Mouse (Mus musculus): ENCODE results near the gene Commd3. TPM values are rescaled to one million over a fixed set of nuclear protein-coding genes. Genes with fewer than 3 reads are reported as not detected.

Gene Commd3
- polyA plus RNA-seq, 2 experiments = 36.2 to 101 TPM

DNA sequence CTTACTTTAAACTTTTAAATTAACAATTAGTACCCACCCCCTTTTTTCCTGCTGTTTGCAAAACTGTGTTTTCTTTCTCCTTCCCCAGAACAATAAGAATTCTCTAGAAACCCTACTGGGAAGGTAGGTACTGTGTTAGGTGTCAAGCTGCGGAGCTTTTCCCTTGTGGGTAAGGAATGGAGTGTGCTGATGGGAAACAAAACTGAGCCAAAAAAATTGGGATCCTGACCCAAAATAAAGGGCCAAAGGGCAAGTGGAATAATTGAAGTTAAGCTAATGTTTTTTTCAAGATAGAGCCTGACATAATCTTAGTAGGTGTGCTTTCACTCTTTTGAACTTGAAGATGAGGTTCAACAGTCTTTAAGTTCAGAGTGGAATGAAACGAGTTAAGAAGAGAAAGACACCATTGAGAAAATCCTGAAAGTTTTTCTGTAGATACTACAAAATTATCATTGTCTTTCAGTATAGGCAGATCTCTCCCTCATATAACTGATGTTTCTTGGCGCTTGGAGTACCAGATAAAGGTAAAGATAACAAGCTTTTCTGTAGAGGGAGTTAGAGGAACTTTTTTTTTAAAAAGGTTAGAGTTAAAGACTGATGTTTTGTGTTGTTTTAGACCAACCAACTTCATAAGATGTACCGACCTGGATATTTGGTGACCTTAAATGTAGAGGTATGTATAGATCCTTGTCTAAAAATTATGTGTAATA is 2.2 kb downstream of the Commd3 start:
- Histone ChIP-seq H3K36me3 (replicated peaks; ENCODE audit: control insufficient read depth, insufficient read depth, low read depth) (no peaks in the 10 kb centered on the region), H3K4me3 (ENCODE audit: insufficient read depth in 1 of 2, low read depth in 2 of 2, low read length in 2 of 2) (no peak overlapping the region), H3K4me1 (replicated peaks; ENCODE audit: control insufficient read depth in 2 of 2, insufficient read depth in 2 of 2, low read length in 1 of 2) (peaks cover 3 to 6% of the 10 kb centered on the region in 2 experiments; a peak in 2 of 4 replicates), H3K27me3 (ENCODE audit: control insufficient read depth, insufficient read depth, low read length) (peaks cover 46% of the 10 kb centered on the region), H3K9me3 (ENCODE audit: control insufficient read depth, low read length) (no peaks in the 10 kb centered on the region), H3K9ac (replicated peaks) (no peak overlapping the region), H3K4me2 (ENCODE audit: low read depth) (no peak overlapping the region), H3K27ac (no peak overlapping the region)
- ATAC-seq (ENCODE audit: insufficient read depth) (no peak), DNase-seq (ENCODE audit: low read depth in 3 of 3, low spot score in 3 of 3) (no peak)
- WGBS (ENCODE audit: insufficient replicate concordance) = 53% methylated on average over 4 of the region's 4 CpGs
- TF ChIP-seq EP300 (IDR thresholded peaks at IDR 0.05; ENCODE audit: low read depth) = no peak

- DNase-seq (ENCODE audit: low read depth in 3 of 3, low spot score in 3 of 3) = no peak
- H3K36me3 ChIP-seq (replicated peaks; ENCODE audit: control insufficient read depth, insufficient read depth, low read depth) = no peaks in the 10 kb centered on the region
- H3K9ac ChIP-seq (replicated peaks) = peak overlapping the region; percentile 68
These were observed 3.7 kb downstream of the Commd3 start for GRCm38 (mm10) chr2:18675681-18676456.

DNA sequence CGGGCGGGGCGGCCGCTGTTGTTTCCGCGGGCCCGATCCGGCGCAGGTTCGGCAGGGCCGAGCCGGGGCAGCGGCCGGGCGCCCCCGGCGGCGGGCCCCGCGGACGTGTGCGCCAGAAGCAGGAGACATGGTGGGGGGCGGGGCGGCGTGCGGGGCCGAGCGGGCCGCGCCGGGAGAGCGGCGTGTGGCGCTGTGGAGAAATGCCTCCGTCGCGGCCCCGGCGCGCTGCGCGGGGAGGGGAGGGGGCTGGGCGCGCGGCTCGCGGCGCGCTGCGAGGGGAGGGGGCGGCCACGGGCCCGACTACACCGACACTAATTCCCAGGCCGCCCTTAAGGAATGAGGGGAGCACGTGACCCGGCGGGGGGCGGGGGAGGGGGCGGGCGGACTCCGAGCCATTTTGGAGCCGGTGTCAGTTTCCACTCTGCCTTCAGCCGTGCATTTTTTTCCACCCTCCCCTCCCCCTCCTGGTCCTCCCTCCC is 4.3 kb downstream of the Commd3 start:
- DNase-seq (ENCODE audit: low read depth in 3 of 3, low spot score in 3 of 3) = peak in 2 of 3 experiments; percentile 24 to 35
- Histone ChIP-seq H3K9me3 (ENCODE audit: control insufficient read depth, low read length) (no peaks in the 10 kb centered on the region), H3K4me3 (ENCODE audit: insufficient read depth in 1 of 2, low read depth in 2 of 2, low read length in 2 of 2) (peak overlapping the region; percentile 48 to 59), H3K4me2 (ENCODE audit: low read depth) (peak overlapping the region; percentile 84), H3K27ac (no peak overlapping the region), H3K9ac (replicated peaks) (peak overlapping the region; percentile 68), H3K36me3 (replicated peaks; ENCODE audit: control insufficient read depth, insufficient read depth, low read depth) (no peaks in the 10 kb centered on the region), H3K27me3 (ENCODE audit: control insufficient read depth, insufficient read depth, low read length) (peaks cover 58% of the 10 kb centered on the region), H3K4me1 (replicated peaks; ENCODE audit: control insufficient read depth in 2 of 2, insufficient read depth in 2 of 2, low read length in 1 of 2) (peaks cover 3 to 6% of the 10 kb centered on the region in 2 experiments; a peak in 2 of 4 replicates)
- ATAC-seq (ENCODE audit: insufficient read depth) = peak; percentile 71
- WGBS (ENCODE audit: insufficient replicate concordance) = 0% methylated on average over 33 of the region's 64 CpGs
- TF ChIP-seq CTCF (IDR thresholded peaks at IDR 0.05; ENCODE audit: low read depth) (no peak), EP300 (IDR thresholded peaks at IDR 0.05; ENCODE audit: low read depth) (no peak)

More at GRCm38 (mm10) chr2:18675681-18676456, 3.7 kb downstream of the Commd3 start:
- Histone ChIP-seq H3K4me2 (ENCODE audit: low read depth) (peak overlapping the region; percentile 84), H3K4me1 (replicated peaks; ENCODE audit: control insufficient read depth in 2 of 2, insufficient read depth in 2 of 2, low read length in 1 of 2) (peaks cover 3 to 6% of the 10 kb centered on the region in 2 experiments; a peak in 2 of 4 replicates), H3K27ac (no peak overlapping the region), H3K27me3 (ENCODE audit: control insufficient read depth, insufficient read depth, low read length) (peaks cover 56% of the 10 kb centered on the region), H3K4me3 (ENCODE audit: insufficient read depth in 1 of 2, low read depth in 2 of 2, low read length in 2 of 2) (peak overlapping the region; percentile 48 to 59), H3K9me3 (ENCODE audit: control insufficient read depth, low read length) (no peaks in the 10 kb centered on the region)
- no peak for TF ChIP-seq EP300 (IDR thresholded peaks at IDR 0.05; ENCODE audit: low read depth)
- no peak for TF ChIP-seq CTCF (IDR thresholded peaks at IDR 0.05; ENCODE audit: low read depth)
- WGBS (ENCODE audit: insufficient replicate concordance) = 14% methylated on average over 42 of the region's 42 CpGs
- no peak for ATAC-seq (ENCODE audit: insufficient read depth)

DNA sequence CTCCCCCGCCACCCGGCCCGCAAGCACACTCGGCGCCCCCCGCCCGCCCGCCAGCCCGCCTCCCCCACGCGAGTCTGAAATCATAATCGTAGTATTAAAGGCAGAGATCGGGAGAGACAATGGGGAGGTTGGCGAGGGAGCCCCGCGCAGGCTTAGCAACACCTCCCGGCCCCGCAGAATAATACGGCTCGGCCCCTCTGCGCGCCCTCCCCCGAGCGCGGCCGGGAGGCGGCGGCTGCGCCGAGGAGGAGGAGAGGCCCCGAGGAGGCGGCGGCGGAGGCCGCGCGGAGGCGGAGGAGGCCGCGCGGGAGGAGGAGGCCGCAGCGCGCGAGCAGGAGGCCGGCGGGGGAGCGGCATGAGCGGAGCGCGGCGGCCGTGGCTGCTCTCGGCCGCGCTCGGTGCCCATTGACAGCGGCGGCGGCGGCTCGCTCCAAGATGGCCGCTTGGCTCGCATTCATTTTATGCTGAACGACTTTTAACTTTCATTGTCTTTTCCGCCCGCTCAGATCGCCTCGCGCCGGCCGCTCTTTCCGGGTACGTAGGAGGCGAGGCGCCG is 4.8 kb downstream of the Commd3 start, which contains the start of gene Bmi1:
Gene Bmi1 (plus strand): TSS at position 83 of the 556 bp plus-strand sequence.
- Histone ChIP-seq H3K4me3 (ENCODE audit: insufficient read depth in 1 of 2, low read depth in 2 of 2, low read length in 2 of 2) (peak within 1 kb of the TSS; percentile 59 to 79), H3K27me3 (ENCODE audit: control insufficient read depth, insufficient read depth, low read length) (peaks cover 58% of the 10 kb centered on the region), H3K4me1 (replicated peaks; ENCODE audit: control insufficient read depth in 2 of 2, insufficient read depth in 2 of 2, low read length in 1 of 2) (peaks cover 3 to 6% of the 10 kb centered on the region in 2 experiments; a peak in 2 of 4 replicates), H3K4me2 (ENCODE audit: low read depth) (peak within 1 kb of the TSS; percentile 84), H3K9me3 (ENCODE audit: control insufficient read depth, low read length) (no peaks in the 10 kb centered on the region), H3K9ac (replicated peaks) (peak within 1 kb of the TSS; percentile 68), H3K36me3 (replicated peaks; ENCODE audit: control insufficient read depth, insufficient read depth, low read depth) (no peaks in the 10 kb centered on the region), H3K27ac (no peak within 1 kb of the TSS)
- TF ChIP-seq CTCF (IDR thresholded peaks at IDR 0.05; ENCODE audit: low read depth) = no peak
- no peak for TF ChIP-seq EP300 (IDR thresholded peaks at IDR 0.05; ENCODE audit: low read depth)
- DNase-seq (ENCODE audit: low read depth in 3 of 3, low spot score in 3 of 3) = peak; percentile 33 to 36 (median 36)
- under 1% methylated on average over 73 of the region's 77 CpGs for WGBS (ENCODE audit: insufficient replicate concordance)
- ATAC-seq (ENCODE audit: insufficient read depth) = peak; percentile 57
